Mouse (Mus musculus): ENCODE measurements around the gene Lipm. TPM values are rescaled to one million over a fixed set of nuclear protein-coding genes. Genes with fewer than 3 reads are reported as not detected.

Lipm gene
- polyA plus RNA-seq, 1 experiment from 2014 or later, result not detected

DNA sequence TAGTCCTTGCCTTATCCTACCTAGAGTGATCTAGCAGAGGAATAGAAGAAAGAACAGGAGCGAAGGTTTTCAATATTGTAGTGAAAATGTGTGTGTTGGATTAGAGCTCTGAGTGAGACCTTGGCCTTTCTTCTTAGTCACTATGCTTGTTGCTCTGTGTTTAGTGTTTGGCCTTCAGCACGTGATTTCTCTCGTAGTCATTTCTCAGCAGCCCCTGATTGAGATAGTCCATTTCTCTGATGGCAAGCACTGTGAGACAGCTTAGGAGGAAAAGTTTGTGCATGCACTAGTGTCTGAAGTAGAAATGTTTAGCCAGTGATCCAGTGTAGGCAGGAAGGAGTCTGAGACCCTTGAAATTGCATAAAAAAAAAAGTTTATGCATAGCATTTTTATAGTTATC, 4.1 kb downstream of the Lipm start:
- CTCF ChIA-PET, result interaction anchor here (1.1 kb wide), 1 partner anchor 9 kb away, joined by 4 read pairs; no protein-coding TSS in a partner anchor
- ATAC-seq (no peak), DNase-seq (ENCODE audit: low read depth, low spot score) (no peak)
- peaks cover 12% of the 10 kb centered on the region for H3K27me3 ChIP-seq
- TF ChIP-seq CTCF (IDR thresholded peaks at IDR 0.05), result no peak
- in situ Hi-C loops (cut with MboI; ENCODE audit: low pct_unique_long_range_greater_than_20kb), result no loop called here
- POLR2A ChIA-PET, result no interaction called here

DNA sequence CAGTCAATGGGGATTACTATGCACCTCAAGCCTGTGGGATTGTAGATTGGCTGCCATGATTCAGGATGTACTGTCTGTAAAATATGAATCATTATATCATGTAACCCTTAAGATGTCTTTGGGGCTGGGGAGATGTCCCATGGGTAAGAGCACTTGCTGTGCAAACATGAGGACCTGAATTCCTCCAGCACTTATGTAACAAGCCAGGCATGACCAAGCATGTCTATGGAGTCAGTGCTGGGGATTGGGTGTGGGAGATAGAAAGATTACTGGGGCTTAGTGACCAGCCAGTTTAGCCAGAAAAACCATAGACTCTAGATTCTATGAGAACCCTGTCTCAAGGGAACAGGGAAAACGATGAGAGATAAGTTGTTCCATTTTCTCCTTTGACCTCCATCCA, 18.4 kb downstream of the Lipm start:
- no peak for DNase-seq (ENCODE audit: low read depth, low spot score)
- ATAC-seq, result no peak
- POLR2A ChIA-PET, result no interaction called here
- in situ Hi-C loops (cut with MboI; ENCODE audit: low pct_unique_long_range_greater_than_20kb), result no loop called here
- CTCF ChIA-PET, result interaction anchor here (1.5 kb wide), 1 partner anchor 51 kb away, joined by 4 read pairs; no protein-coding TSS in a partner anchor
- H3K27me3 ChIP-seq, result no peaks in the 10 kb centered on the region
- no peak for TF ChIP-seq CTCF (IDR thresholded peaks at IDR 0.05)

DNA sequence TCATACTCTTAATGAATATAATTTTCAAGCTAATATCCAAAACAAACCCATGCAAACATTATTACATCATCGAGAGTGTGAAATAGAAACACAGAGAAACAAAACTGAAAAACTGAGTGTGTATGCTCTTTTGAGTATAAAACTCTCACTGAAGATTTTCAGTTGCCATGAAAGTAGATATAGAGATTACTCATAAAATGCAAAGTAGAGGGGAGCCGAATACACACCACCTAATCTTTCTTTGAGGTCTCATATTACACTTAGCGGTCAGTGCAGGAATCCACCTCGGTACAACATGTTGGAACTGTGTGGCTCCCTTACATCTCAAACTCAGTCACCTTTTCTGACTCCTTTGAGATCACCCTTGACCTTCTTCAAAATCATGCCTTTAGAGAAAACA, 18.9 kb downstream of the Lipm start:
- ATAC-seq (peak; percentile 37), DNase-seq (ENCODE audit: low read depth, low spot score) (no peak)
- POLR2A ChIA-PET, result no interaction called here
- TF ChIP-seq CTCF (IDR thresholded peaks at IDR 0.05), result no peak
- CTCF ChIA-PET, result no interaction called here
- in situ Hi-C loops (cut with MboI; ENCODE audit: low pct_unique_long_range_greater_than_20kb), result no loop called here
- H3K27me3 ChIP-seq, result no peaks in the 10 kb centered on the region

DNA sequence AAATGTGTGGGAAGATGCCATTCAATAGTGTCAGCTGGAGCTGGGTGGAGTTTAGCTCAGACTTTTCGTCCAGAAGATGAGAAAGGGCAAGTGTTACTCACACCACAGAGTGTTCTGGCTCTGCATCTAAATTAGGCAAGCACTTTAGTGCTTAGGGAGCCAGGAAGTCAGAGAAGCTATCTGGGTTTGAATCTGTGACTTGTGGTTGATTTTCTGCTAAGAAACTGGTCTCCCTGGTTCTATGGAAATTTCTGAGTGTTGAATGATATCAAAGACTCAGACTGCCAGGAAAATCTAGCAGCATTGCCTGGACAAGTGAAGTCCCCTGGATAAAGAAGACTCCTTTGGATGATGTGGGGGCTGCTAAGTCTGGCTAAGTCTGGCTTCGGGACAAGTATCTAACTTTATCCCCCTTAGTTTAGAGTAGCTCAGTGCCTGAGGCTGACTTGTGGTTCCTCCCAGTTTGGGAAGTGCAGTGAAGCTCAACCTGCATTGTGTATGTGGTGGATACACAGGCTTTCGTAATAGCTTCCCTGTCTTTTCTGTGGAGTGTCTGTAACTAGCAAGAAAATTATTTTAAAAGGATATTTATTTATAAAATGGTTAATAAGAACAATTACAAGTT, 19.5 kb downstream of the Lipm start:
- DNase-seq (ENCODE audit: low read depth, low spot score), result peak; percentile 47
- ATAC-seq, result peak; percentile 97
- H3K27me3 ChIP-seq, result no peaks in the 10 kb centered on the region
- TF ChIP-seq CTCF (IDR thresholded peaks at IDR 0.05), result no peak
- ChIA-PET POLR2A (no interaction called here), CTCF (no interaction called here)
- in situ Hi-C loops (cut with MboI; ENCODE audit: low pct_unique_long_range_greater_than_20kb), result no loop called here

DNA sequence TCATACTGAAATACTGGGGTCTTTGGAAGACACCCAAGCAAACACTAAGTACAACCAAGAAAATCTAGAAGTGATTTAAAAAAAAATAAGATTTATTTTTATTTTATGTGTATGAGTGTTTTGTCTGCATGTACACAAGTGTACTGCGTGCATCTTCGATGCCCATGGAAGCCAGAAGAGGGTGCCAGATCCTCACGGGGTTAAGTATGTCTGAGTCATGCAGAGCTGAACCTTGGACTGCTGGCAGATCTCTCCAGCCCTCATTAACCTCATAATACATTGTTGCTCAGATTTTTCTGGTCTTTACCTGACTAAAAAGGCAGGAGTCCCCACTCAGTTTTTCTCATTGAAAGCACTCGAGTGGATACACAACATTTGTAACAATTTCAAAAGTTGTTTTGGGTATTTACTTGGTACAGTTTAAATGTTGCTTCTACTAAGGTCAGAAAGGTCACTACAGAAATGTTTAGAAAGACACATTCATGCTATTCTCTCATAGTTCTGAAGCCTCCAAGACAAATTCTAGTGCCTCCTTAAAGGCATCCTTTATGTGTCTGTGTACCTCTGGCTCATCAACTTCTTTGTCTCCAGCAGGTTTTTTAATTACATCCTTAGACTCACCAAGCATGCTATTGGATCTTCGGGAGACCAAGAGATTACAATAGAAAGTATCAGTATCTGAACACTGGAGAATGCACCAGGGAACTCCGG, 38.1 kb downstream of the Lipm start:
- ATAC-seq (peak; percentile 69), DNase-seq (ENCODE audit: low read depth, low spot score) (no peak)
- CTCF ChIA-PET, result interaction anchor here (1.0 to 1.8 kb wide), 4 partner anchors 10 to 59 kb away, joined by 3 to 5 read pairs (median 4); no protein-coding TSS in a partner anchor
- in situ Hi-C loops (cut with MboI; ENCODE audit: low pct_unique_long_range_greater_than_20kb), result loop anchor here (25.0 kb wide), 1 partner anchor 752 kb away; the partner anchor contains the start of gene Rnls
- no peaks in the 10 kb centered on the region for H3K27me3 ChIP-seq
- POLR2A ChIA-PET, result no interaction called here
- TF ChIP-seq CTCF (IDR thresholded peaks at IDR 0.05), result peak; percentile 65

DNA sequence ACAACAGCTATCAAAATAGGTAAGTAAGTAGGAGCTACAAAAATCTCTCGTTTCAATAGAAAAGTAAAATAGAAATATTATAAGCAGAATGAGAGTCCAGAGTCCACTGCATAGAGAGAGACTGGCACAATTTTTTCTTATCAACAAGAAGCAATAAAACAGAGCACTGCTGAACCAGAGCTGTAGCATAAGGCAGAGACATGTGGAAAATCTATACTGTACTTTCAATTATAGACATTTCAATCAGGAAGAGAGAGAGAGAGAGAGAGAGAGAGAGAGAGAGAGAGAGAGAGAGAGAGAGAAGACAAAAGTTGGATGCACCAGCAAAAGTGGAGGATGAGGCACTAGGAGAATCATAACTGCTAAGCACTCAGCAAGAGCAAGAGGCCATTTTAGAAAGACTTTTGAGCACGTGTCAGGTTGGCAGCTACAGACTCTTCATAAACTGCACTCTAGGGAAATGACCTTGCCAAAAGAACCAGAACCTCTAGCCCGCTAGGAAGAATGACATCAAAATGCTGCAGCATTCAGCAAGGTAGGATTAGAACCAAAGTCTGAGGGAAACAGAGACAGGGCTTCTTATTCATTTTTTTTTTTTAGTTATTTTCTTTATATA, 38.8 kb downstream of the Lipm start:
- in situ Hi-C loops (cut with MboI; ENCODE audit: low pct_unique_long_range_greater_than_20kb), result loop anchor here (25.0 kb wide), 1 partner anchor 752 kb away; the partner anchor contains the start of gene Rnls
- POLR2A ChIA-PET, result interaction anchor here (0.7 kb wide), 2 partner anchors 11 to 27 kb away, joined by 3 read pairs; no protein-coding TSS in a partner anchor
- no peak for ATAC-seq
- no peak for TF ChIP-seq CTCF (IDR thresholded peaks at IDR 0.05)
- no peaks in the 10 kb centered on the region for H3K27me3 ChIP-seq
- CTCF ChIA-PET, result interaction anchor here (1.0 to 1.8 kb wide), 3 partner anchors 12 to 60 kb away, joined by 3 to 5 read pairs (median 3); no protein-coding TSS in a partner anchor
- no peak for DNase-seq (ENCODE audit: low read depth, low spot score)

DNA sequence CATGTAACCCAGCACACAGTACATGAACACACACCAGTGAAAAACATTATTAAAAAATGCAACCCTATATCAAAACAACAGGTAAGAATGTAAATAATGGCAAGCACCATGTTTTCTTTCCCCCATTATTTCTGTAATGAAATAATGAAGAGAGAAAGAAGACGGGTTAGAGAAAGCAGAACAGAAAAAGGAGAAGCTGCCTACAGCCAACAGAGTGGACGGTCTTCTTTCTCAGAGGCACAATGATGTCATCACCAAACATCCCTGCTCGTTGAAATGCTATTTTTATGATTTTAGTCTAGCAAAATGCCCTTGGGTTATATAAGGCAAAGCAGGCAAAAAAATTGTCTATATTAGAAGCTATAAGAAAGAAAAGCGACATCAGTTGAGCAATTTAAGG, 47.7 kb downstream of the Lipm start:
- ChIA-PET CTCF (interaction anchor here (1.4 kb wide), 1 partner anchor 10 kb away, joined by 4 read pairs; no protein-coding TSS in a partner anchor), POLR2A (no interaction called here)
- no peak for TF ChIP-seq CTCF (IDR thresholded peaks at IDR 0.05)
- DNase-seq (ENCODE audit: low read depth, low spot score) (no peak), ATAC-seq (no peak)
- H3K27me3 ChIP-seq, result peaks cover 19% of the 10 kb centered on the region
- in situ Hi-C loops (cut with MboI; ENCODE audit: low pct_unique_long_range_greater_than_20kb), result loop anchor here (25.0 kb wide), 1 partner anchor 761 kb away; the partner anchor contains the start of gene Rnls

DNA sequence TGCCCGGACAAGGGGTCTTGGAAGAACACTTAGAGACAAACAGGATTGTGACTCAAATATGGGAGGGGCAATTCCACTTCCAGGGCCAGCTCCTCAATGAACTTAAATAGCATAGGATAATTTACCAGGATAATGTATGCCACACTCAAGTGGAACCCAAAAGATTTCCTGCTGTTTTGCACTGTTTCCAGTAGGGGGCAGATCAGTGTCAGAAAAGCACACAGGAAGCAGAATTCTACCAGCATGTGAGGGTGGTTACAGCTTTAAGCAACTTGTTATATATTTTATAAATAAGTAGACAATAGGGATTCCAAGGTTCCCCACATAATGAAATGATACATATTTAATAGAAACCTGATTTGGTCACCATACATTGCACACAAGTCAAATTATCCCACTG, 51.2 kb downstream of the Lipm start:
- peak; percentile 89 for TF ChIP-seq CTCF (IDR thresholded peaks at IDR 0.05)
- in situ Hi-C loops (cut with MboI; ENCODE audit: low pct_unique_long_range_greater_than_20kb), result no loop called here
- ChIA-PET POLR2A (interaction anchor here (1.0 kb wide), 1 partner anchor 82 kb away, joined by 3 read pairs; no protein-coding TSS in a partner anchor), CTCF (interaction anchor here (0.9 to 2.0 kb wide), 17 partner anchors 11 to 181 kb away, joined by 3 to 9 read pairs (median 5); partner anchors contain the start of gene Ankrd22)
- peaks cover 16% of the 10 kb centered on the region for H3K27me3 ChIP-seq
- ATAC-seq (no peak), DNase-seq (ENCODE audit: low read depth, low spot score) (no peak)

DNA sequence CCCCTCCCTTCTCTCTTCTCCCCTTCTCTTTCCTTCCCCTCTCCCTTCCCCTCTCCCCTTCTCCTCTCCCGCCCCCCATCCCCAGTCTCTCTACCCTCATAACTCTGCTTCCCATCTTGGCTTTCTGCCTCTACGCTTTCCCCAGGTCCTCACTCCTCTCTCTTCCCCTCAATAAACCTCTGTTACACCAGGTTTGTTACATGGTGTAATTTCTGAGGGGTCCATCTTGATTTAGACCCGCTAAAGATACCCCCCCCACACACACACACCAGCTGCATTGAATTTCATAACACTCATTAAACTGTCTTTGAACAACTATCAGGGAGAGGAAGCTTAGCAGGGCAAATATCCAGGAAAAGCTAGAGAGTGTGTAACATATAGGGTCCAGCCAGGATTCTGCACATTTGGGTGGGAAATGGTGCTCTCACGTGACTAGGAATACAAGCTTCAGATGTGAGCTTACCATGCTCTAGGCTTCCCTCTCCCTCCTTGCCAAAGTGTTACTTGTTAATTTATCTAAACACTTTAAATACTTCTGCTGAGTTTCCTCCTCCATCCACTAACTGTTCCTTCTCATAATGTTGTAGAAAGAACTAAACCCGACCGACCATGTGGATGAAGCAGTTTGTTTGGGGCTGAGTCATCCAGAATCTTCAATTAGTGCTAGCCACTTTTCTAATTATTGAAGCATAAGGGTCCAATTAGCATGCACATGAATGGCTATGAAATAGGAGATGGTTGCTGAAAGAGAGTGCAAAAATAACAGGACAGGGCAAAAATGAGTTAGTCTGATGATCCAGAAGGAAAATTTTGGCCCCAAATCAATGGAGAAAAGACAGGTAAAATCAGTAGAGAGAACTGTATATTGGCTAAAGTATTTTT, 52.8 kb downstream of the Lipm start:
- ChIA-PET CTCF (interaction anchor here (0.8 to 1.1 kb wide), 2 partner anchors 22 to 42 kb away, joined by 3 to 4 read pairs; no protein-coding TSS in a partner anchor), POLR2A (no interaction called here)
- ATAC-seq, result no peak
- in situ Hi-C loops (cut with MboI; ENCODE audit: low pct_unique_long_range_greater_than_20kb), result no loop called here
- peaks cover 2% of the 10 kb centered on the region for H3K27me3 ChIP-seq
- no peak for TF ChIP-seq CTCF (IDR thresholded peaks at IDR 0.05)
- no peak for DNase-seq (ENCODE audit: low read depth, low spot score)

DNA sequence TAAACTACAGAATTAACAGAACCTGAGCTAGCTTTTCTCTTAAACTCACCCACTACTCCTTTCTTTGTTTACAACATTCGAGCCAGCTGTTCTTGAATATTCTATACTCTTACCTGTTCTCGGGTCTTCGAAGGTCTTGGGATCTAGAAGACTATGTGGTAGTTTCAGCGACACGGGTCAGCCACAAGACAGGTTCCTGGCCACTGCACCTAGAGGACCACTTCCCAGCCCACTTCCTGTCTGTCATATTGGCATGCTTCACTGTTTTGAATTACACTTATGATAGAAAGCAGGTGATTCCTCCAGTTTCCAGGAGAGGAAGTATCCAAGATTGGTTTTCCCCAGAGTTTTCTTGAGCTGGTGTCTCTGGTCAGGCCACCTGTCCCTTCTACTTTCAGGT, 62.0 kb downstream of the Lipm start:
- no peak for DNase-seq (ENCODE audit: low read depth, low spot score)
- POLR2A ChIA-PET, result interaction anchor here (1.1 kb wide), 1 partner anchor 61 kb away, joined by 4 read pairs; no protein-coding TSS in a partner anchor
- ATAC-seq, result no peak
- peaks cover 6% of the 10 kb centered on the region for H3K27me3 ChIP-seq
- in situ Hi-C loops (cut with MboI; ENCODE audit: low pct_unique_long_range_greater_than_20kb), result no loop called here
- CTCF ChIA-PET, result interaction anchor here (1.3 to 1.7 kb wide), 2 partner anchors 11 to 12 kb away, joined by 6 to 8 read pairs; no protein-coding TSS in a partner anchor
- no peak for TF ChIP-seq CTCF (IDR thresholded peaks at IDR 0.05)
